Mouse (Mus musculus) heart, embryonic 15.5 days (tissue): Measurements from ENCODE around the gene Fbxo46. TPM values are rescaled to one million over a fixed set of nuclear protein-coding genes. Genes with fewer than 3 reads are reported as not detected.

ENCODE experiments used
- ATAC-seq: fragments of 200-750 bp; cut with Nextera tagmentation; replicated peaks from 2 replicates; pipeline ENCODE4 v1.8.0; 2017; ENCODE audit warnings: low read depth, moderate TSS enrichment; ENCODE audit not compliant: insufficient number of reproducible peaks, insufficient read depth, low FRiP score
- H3K27ac ChIP-seq: fragments of 300-500 bp; sonication (generic); 2 replicates; pipeline ENCODE4 v1.5.1; 2015; ENCODE audit warnings: mild to moderate bottlenecking, inconsistent platforms
- H3K27me3 ChIP-seq: fragments of 300-500 bp; sonication (generic); 2 replicates; pipeline ENCODE4 v1.6.1; 2015; ENCODE audit warnings: inconsistent platforms
- H3K36me3 ChIP-seq: fragments of 300-500 bp; sonication (generic); 2 replicates; pipeline ENCODE4 v1.6.1; 2015; ENCODE audit warnings: mild to moderate bottlenecking, inconsistent platforms
- H3K4me1 ChIP-seq: fragments of 300-500 bp; sonication (generic); replicated peaks from 2 replicates; pipeline ENCODE4 v1.6.1; 2015; ENCODE audit warnings: inconsistent platforms
- H3K4me2 ChIP-seq: fragments of 300-500 bp; sonication (generic); 2 replicates; pipeline ENCODE4 v1.6.1; 2015; ENCODE audit warnings: inconsistent platforms, mild to moderate bottlenecking, moderate library complexity
- H3K4me3 ChIP-seq: fragments of 300-500 bp; sonication (generic); 2 replicates; pipeline ENCODE4 v1.5.1; 2015; ENCODE audit warnings: mild to moderate bottlenecking, inconsistent platforms
- H3K9ac ChIP-seq: fragments of 300-500 bp; sonication (generic); 2 replicates; pipeline ENCODE4 v1.6.1; 2015; ENCODE audit warnings: mild to moderate bottlenecking, inconsistent platforms
- H3K9me3 ChIP-seq: fragments of 300-500 bp; sonication (generic); replicated peaks from 2 replicates; pipeline ENCODE4 v1.6.1; 2016; ENCODE audit warnings: inconsistent platforms
- WGBS: fragments of 180-500 bp; shearing (Covaris S2); methylation state at CpG from one replicate; pipeline ENCODE4 v1.1.7; 2015; ENCODE audit warnings: mixed read lengths; 5-methylcytosine and 5-hydroxymethylcytosine counted together
- polyA plus RNA-seq: library from polyadenylated mRNA; unstranded; fragments of >200 nt; fragmentation: Nextera tagmentation; extraction: Ambion mirVana; gene quantifications from 2 replicates; pipeline ENCODE4 v1.2.1, GENCODE M21; 2015

Fbxo46 gene
- polyA plus RNA-seq, 1 experiment from 2014 or later, result 7.3 TPM

DNA sequence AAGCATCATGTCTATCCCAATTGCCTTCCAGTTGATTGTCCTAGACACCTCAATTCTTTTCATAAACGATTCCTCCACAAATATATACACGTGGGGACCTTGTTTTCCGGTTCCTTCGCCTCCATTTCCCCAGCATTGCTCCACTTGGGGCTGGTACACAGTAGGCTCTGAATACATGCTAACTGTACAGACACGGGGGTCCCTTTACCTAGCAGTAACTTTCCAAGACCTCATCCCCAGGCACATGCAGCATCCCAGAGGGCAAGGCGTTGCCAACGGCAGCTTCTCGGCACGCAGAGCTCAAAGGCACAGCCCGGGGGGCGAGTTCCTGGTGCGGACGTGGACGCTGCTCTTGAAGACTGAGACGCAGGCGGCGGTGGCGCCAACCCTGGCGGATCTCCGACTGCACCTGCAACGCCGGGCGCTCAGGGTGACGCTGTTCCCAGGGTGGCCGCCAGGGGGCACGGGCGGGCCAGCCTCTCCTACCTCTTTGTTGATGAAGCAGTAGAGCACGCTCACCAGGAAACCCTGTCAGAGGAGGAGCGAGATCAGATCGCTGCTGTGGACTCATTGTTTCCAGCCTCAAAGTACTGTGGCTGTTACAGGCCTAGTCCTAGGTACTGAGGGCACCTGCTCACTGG is 37.6 kb downstream of the Fbxo46 start:
- H3K4me2 ChIP-seq, result peak overlapping the region; percentile 56
- H3K27ac ChIP-seq, result peak overlapping the region; percentile 57
- peaks cover 24% of the 10 kb centered on the region for H3K4me1 ChIP-seq
- H3K9ac ChIP-seq, result peak overlapping the region; percentile 52; the same call in 1 of the 2 replicates
- H3K9me3 ChIP-seq, result no peaks in the 10 kb centered on the region
- H3K27me3 ChIP-seq, result peaks cover 14% of the 10 kb centered on the region
- ATAC-seq, result peak; percentile 73
- 5% methylated on average over 30 of the region's 30 CpGs for WGBS
- H3K36me3 ChIP-seq, result peaks cover 29% of the 10 kb centered on the region
- no peak overlapping the region; the same call in 1 of the 2 replicates for H3K4me3 ChIP-seq

DNA sequence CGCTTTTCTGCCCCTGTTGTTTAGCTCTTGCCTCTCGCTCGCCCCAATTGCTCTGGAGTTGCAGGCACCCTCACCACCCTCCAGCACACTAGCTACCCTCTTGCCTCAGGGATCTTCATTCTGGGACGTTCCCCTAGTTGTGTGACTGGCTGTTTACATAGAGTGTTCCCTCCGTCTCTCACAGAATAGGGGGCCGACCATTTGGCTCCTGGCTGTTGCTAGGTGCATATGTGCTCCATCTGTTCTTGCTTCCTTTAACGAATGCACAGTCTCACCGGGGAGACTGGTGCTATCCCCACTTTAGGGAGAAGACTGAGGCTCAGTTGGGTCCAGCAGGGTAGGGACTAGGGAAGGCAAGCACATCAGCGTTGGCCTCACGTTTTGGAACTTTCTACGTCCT is 38.9 kb downstream of the Fbxo46 start:
- Histone ChIP-seq H3K4me3 (no peak overlapping the region), H3K27me3 (peaks cover 14% of the 10 kb centered on the region), H3K27ac (no peak overlapping the region), H3K4me2 (no peak overlapping the region), H3K9me3 (no peaks in the 10 kb centered on the region), H3K36me3 (peaks cover 20% of the 10 kb centered on the region; the same call in 1 of the 2 replicates), H3K9ac (no peak overlapping the region), H3K4me1 (peaks cover 28% of the 10 kb centered on the region)
- 69% methylated on average over 11 of the region's 11 CpGs for WGBS
- no peak for ATAC-seq

DNA sequence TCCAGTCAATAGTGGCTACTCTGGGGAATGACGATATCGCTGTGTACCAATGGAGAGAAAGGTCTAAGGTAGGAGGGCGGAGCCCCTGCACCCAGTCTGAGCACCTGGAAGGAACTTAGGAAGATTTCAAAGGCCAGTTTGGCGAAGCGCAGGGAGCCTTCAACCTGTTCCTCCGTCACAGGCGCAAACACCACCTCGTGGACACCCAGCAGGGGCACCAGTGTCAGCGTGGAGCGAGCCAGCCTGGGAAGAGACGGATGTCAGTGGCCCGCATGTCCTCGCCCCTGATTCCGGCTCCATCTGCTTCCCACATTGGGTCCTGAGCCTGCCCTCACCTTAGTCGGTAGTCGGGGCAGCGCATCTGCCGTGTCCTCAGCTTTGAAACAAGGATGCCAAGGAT is 39.8 kb downstream of the Fbxo46 start:
- Histone ChIP-seq H3K9me3 (no peaks in the 10 kb centered on the region), H3K27me3 (peaks cover 14% of the 10 kb centered on the region), H3K36me3 (peaks cover 13% of the 10 kb centered on the region; the same call in 1 of the 2 replicates), H3K4me1 (peaks cover 36% of the 10 kb centered on the region), H3K4me3 (no peak overlapping the region), H3K4me2 (no peak overlapping the region), H3K27ac (no peak overlapping the region), H3K9ac (0 out of 2 replicates have a peak overlapping the region, but pooled peaks have one; percentile 35)
- WGBS, result 18% methylated on average over 18 of the region's 18 CpGs
- ATAC-seq, result no peak

DNA sequence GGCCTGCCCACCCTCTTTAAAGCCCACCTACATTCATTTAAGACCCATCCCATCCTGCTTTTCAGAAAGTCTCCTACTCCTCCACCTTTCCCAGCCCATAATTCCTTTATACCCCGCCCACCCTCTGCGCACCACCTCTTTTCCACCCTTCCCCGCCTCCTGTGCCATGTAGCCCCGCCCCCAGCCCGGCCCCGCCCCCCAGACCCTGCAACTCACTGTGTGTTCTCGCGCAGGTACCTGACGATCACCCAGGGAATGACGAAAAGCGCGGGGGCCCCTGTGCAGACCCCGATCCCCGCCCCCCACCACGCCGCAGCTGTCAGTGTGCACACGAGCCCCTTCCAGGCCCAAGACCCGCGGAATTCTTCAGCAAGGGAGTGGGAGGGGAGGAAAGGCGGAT is 40.5 kb downstream of the Fbxo46 start:
- peaks cover 13% of the 10 kb centered on the region; the same call in 1 of the 2 replicates for H3K36me3 ChIP-seq
- no peak for ATAC-seq
- peaks cover 43% of the 10 kb centered on the region for H3K4me1 ChIP-seq
- peak overlapping the region; percentile 70 for H3K4me2 ChIP-seq
- H3K9ac ChIP-seq, result peak overlapping the region; percentile 35; the same call in 1 of the 2 replicates
- peaks cover 17% of the 10 kb centered on the region for H3K27me3 ChIP-seq
- 2% methylated on average over 20 of the region's 20 CpGs for WGBS
- H3K9me3 ChIP-seq, result no peaks in the 10 kb centered on the region
- H3K27ac ChIP-seq, result no peak overlapping the region
- H3K4me3 ChIP-seq, result peak overlapping the region; percentile 34

DNA sequence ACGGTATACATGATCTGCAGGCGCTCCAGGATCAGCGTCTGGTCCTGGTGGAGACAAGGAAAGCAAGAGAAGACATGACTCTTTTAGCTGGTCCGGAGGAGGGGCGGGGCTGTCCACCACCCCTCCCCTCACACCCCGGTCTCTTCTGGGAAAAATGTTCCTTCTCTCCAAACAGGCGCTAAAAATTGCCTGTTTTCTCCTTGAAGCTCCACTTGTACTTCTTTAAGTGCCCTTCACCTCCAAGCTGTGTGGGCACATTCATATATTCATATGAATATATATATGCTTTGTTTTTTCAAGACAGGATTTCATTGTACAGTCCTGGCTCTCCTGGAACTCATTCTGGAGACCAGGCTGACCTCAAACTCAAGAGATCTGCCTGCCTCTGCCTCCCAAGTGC is 43.3 kb downstream of the Fbxo46 start:
- Histone ChIP-seq H3K4me1 (peaks cover 44% of the 10 kb centered on the region), H3K36me3 (peaks cover 9% of the 10 kb centered on the region; the same call in 1 of the 2 replicates), H3K9ac (no peak overlapping the region), H3K4me2 (no peak overlapping the region), H3K27me3 (peaks cover 17% of the 10 kb centered on the region), H3K4me3 (no peak overlapping the region), H3K9me3 (no peaks in the 10 kb centered on the region), H3K27ac (no peak overlapping the region)
- WGBS, result 79% methylated on average over 7 of the region's 7 CpGs
- ATAC-seq, result no peak

DNA sequence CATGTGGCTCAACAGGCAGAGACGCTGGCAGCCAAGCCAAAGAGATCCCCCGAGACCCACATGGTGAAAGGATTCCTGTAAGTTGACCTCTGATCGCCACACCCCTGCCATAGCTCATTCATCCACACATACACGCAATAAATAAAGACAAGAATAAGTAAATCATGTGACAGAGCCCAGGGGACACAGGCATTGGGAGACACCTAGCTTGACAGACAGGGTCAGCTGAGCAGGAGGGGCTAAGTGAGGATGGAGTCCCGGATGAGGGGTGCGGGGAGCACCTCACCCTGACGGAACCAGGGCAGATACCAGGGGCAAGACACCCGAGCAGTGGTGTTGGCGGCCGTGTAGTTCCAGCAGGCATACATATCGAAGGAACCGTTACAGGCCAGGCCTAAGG is 44.1 kb downstream of the Fbxo46 start:
- H3K4me1 ChIP-seq, result peaks cover 50% of the 10 kb centered on the region
- no peak for ATAC-seq

DNA sequence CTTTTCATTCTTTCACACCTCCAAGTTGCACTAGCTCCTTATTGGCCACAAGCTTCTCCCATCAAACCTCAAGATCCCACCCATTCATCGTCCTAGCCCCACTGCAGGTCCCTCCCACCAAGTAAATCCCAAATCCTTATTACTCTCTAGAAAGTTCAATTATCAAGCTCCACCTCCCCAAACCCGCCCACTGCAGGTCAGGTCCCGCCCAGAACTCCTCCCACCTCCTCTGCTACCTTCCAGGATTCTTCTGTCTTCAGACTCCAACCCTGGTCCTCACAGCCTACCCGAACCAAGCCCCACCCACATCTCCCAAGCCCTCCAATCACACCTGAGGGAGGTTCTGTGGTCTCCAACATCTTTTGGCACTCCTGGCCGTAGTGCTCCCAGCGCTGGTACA is 44.5 kb downstream of the Fbxo46 start:
- H3K27me3 ChIP-seq, result peaks cover 10% of the 10 kb centered on the region
- H3K27ac ChIP-seq, result peak overlapping the region; percentile 89; the same call in 1 of the 2 replicates
- H3K4me3 ChIP-seq, result peak overlapping the region; percentile 47
- H3K4me1 ChIP-seq, result peaks cover 52% of the 10 kb centered on the region
- peak overlapping the region; percentile 65 for H3K4me2 ChIP-seq
- peak overlapping the region; percentile 42 for H3K9ac ChIP-seq
- 8% methylated on average over 6 of the region's 6 CpGs for WGBS
- ATAC-seq, result no peak
- no peaks in the 10 kb centered on the region for H3K9me3 ChIP-seq
- peaks cover 9% of the 10 kb centered on the region; the same call in 1 of the 2 replicates for H3K36me3 ChIP-seq

More for the DNA sequence above, 44.1 kb downstream of the Fbxo46 start:
- Histone ChIP-seq H3K4me2 (peak overlapping the region; percentile 65), H3K9ac (no peak overlapping the region), H3K4me3 (peak overlapping the region; percentile 47; the same call in 1 of the 2 replicates), H3K9me3 (no peaks in the 10 kb centered on the region), H3K27ac (no peak overlapping the region), H3K36me3 (peaks cover 9% of the 10 kb centered on the region; the same call in 1 of the 2 replicates), H3K27me3 (peaks cover 12% of the 10 kb centered on the region)
- WGBS, result 36% methylated on average over 12 of the region's 12 CpGs

DNA sequence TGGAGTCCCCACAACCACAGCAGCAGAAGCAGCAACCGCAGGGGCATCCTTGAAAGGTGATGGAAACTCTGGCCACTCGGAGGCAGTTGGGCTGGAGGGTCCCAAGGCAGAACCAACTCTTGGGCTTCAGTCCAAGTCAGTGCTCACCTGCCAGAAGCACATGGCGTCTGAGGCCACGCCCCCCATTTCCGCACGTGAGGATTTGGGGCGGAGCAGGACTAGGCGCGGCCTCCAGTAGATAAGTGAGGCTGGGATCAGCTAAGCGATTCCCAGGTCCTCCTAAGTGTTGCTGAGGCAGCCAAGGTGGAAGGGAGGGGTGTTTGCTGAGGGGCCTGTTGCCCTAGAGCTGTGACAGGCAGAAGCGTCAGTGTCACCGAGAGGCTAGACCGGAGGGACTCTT is 45.3 kb downstream of the Fbxo46 start:
- H3K27me3 ChIP-seq, result peaks cover 3% of the 10 kb centered on the region; the same call in 1 of the 2 replicates
- H3K4me2 ChIP-seq, result peak overlapping the region; percentile 65
- H3K4me3 ChIP-seq, result peak overlapping the region; percentile 47
- H3K27ac ChIP-seq, result peak overlapping the region; percentile 89
- H3K4me1 ChIP-seq, result peaks cover 53% of the 10 kb centered on the region
- H3K36me3 ChIP-seq, result peaks cover 9% of the 10 kb centered on the region; the same call in 1 of the 2 replicates
- peak; percentile 44; the same call in 1 of the 2 replicates for ATAC-seq
- H3K9me3 ChIP-seq, result no peaks in the 10 kb centered on the region
- whole genome bisulfite sequencing, result 2% methylated on average over 13 of the region's 13 CpGs
- peak overlapping the region; percentile 56 for H3K9ac ChIP-seq

DNA sequence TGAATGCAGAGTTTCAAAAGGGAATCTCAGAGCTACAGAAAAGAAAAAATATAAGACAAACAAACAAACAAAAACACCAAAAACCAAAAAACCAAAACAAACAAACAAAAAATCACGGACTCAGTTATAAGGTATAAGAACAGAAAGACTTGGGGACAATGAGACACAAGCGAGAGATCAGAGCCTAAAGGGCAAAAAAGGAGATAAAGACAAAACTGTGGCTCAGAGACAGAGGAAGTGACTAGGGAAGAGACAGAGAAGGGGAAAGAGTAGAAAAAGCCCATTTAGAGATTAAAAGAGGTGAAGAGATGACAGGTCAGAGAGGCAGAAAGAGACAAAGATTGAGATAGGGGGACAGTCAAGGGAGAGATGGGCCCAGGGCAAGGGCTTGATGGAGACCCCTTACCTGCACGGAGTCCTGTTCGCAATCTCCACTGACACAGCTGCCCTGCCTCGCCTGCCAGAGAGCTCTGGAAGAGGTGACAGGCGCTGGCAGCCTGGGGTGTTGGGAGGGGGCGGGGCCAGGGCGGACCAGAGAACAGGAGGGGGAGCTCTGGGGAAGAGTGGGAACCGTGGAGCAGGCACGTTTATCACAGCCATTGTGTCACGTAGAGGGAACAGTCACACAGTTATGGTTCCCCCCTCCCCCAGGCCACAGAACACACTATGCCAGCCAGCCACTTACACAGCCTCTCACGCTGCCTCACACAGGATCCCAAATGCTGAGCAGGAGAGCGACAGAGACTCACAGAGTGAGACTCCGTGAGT is 46.2 kb downstream of the Fbxo46 start, which contains the start of gene Gipr:
Gene Gipr (minus strand): TSS at position 472 of the 768 bp plus-strand sequence.
- H3K9me3 ChIP-seq, result no peaks in the 10 kb centered on the region
- peaks cover 52% of the 10 kb centered on the region for H3K4me1 ChIP-seq
- H3K4me3 ChIP-seq, result peak within 1 kb of the TSS; percentile 47
- peak within 1 kb of the TSS; percentile 65 for H3K4me2 ChIP-seq
- H3K36me3 ChIP-seq, result peaks cover 9% of the 10 kb centered on the region; the same call in 1 of the 2 replicates
- peak; percentile 83 for ATAC-seq
- 5% methylated on average over 14 of the region's 14 CpGs for WGBS
- peak within 1 kb of the TSS; percentile 56 for H3K9ac ChIP-seq
- H3K27ac ChIP-seq, result peak within 1 kb of the TSS; percentile 89
- H3K27me3 ChIP-seq, result peaks cover 3% of the 10 kb centered on the region; the same call in 1 of the 2 replicates

DNA sequence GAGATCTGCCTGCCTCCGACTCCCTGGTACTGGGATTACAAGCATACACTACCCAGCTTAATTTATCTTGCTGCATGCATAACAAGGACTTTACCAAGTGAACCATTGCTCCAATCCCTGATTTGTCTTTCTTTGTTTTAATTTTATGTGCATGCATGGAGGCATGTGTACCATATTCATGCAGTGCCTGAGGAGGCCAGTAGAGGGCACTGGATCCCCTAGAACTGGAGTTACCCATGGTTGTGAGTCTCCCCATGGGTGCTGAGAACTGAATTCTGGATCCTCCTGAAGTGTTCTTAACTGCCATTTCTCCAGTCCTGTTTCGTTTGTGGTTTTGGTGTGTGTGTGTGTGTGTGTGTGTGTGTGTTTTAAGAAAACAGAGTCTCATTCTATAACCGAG is 47.3 kb downstream of the Fbxo46 start:
- Histone ChIP-seq H3K4me1 (peaks cover 63% of the 10 kb centered on the region), H3K9ac (no peak overlapping the region), H3K36me3 (peaks cover 5% of the 10 kb centered on the region; the same call in 1 of the 2 replicates), H3K27me3 (0 out of 2 replicates have a peak, but pooled peaks cover 3% of the 10 kb centered on the region), H3K4me3 (no peak overlapping the region), H3K9me3 (no peaks in the 10 kb centered on the region), H3K4me2 (no peak overlapping the region), H3K27ac (peak overlapping the region; percentile 89)
- ATAC-seq, result no peak
- WGBS, result 82% methylated on average over 3 of the region's 3 CpGs

DNA sequence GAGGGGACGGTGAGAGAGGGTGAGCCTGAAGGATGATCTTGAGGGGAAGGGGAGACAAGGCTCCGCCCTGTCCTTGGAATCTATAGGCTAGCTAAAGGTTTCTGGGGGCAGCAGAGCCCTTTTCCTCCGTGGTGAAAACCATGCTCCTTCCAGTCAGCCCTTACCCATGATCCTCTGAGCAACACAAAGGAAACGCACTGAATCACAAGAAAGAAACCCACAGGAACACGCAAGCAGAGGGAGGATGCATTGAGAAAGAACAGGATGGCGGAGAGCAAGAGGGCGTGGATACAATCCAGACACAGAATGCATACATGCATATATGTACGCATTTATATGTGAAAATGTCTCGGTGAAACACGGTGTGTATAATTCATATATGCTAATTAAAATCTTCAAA is 49.8 kb downstream of the Fbxo46 start:
- no peaks in the 10 kb centered on the region for H3K9me3 ChIP-seq
- 0 out of 2 replicates have a peak, but pooled peaks cover 2% of the 10 kb centered on the region for H3K27me3 ChIP-seq
- peaks cover 60% of the 10 kb centered on the region for H3K4me1 ChIP-seq
- peak overlapping the region; percentile 38; the same call in 1 of the 2 replicates for H3K4me2 ChIP-seq
- H3K9ac ChIP-seq, result no peak overlapping the region
- peak overlapping the region; percentile 94 for H3K27ac ChIP-seq
- no peaks in the 10 kb centered on the region for H3K36me3 ChIP-seq
- H3K4me3 ChIP-seq, result no peak overlapping the region
- no peak for ATAC-seq
- 59% methylated on average over 10 of the region's 10 CpGs for WGBS
